Mouse (Mus musculus) myocyte (in vitro differentiated cells): ENCODE results near the gene Mrps7. TPM values are rescaled to one million over a fixed set of nuclear protein-coding genes. Genes with fewer than 3 reads are reported as not detected.

Experiments
- H3K27me3 ChIP-seq: one replicate; pipeline ENCODE4 v1.6.1; 2011; ENCODE audit not compliant: control insufficient read depth, insufficient read depth, insufficient read length
- H3K36me3 ChIP-seq: one replicate; pipeline ENCODE4 v1.6.1; 2011; ENCODE audit not compliant: control insufficient read depth, insufficient read depth
- H3K4me2 ChIP-seq: one replicate; pipeline ENCODE4 v1.6.1; 2011; ENCODE audit warnings: low read depth, control low read depth
- H3K4me3 ChIP-seq: one replicate; pipeline ENCODE4 v1.5.1; 2011; ENCODE audit warnings: mild to moderate bottlenecking, control low read depth, moderate library complexity
- H3K79me2 ChIP-seq: one replicate; pipeline ENCODE4 v1.6.1; 2011; ENCODE audit not compliant: control insufficient read depth, insufficient read depth
- H3ac ChIP-seq: one replicate; pipeline ENCODE4 v1.6.1; 2011; ENCODE audit not compliant: control insufficient read depth, insufficient read length
- CEBPB ChIP-seq: IDR thresholded peaks from 2 replicates; pipeline ENCODE4 v1.6.1; 2011; ENCODE audit warnings: mild to moderate bottlenecking, moderate library complexity; ENCODE audit not compliant: poor library complexity, insufficient read depth, severe bottlenecking
- E2F4 ChIP-seq: IDR thresholded peaks from one replicate; pipeline ENCODE4 v1.6.1; 2011; ENCODE audit warnings: mild to moderate bottlenecking, control low read depth, moderate library complexity; ENCODE audit not compliant: insufficient read depth
- MAX ChIP-seq: IDR thresholded peaks from one replicate; pipeline ENCODE4 v1.6.1; 2011; ENCODE audit warnings: low read depth, mild to moderate bottlenecking, control low read depth
- MYOD1 ChIP-seq, 3 experiments: IDR thresholded peaks; one replicate each; pipeline ENCODE4 v1.6.1; 2011; ENCODE audit warnings: control low read depth in 2 of 3, low read depth in 2 of 3, mild to moderate bottlenecking in 2 of 3, moderate library complexity in 1 of 3; ENCODE audit not compliant: insufficient read length in 2 of 3, control insufficient read depth in 1 of 3
- MYOG ChIP-seq, 3 experiments: IDR thresholded peaks; one replicate each; pipeline ENCODE4 v1.6.1; 2011; ENCODE audit warnings: control low read depth in 2 of 3, low read depth in 2 of 3, mild to moderate bottlenecking in 2 of 3; ENCODE audit not compliant: insufficient read length in 2 of 3, control insufficient read depth in 1 of 3, insufficient read depth in 1 of 3
- POLR2A ChIP-seq: IDR thresholded peaks from one replicate; pipeline ENCODE4 v1.6.1; 2011; ENCODE audit warnings: low read depth, mild to moderate bottlenecking, control low read depth, moderate library complexity; ENCODE audit not compliant: insufficient read length
- POLR2AphosphoS2 ChIP-seq: IDR thresholded peaks from one replicate; pipeline ENCODE4 v1.6.1; 2011; ENCODE audit warnings: low read depth, control low read depth; ENCODE audit not compliant: insufficient read length
- REST ChIP-seq: IDR thresholded peaks from one replicate; pipeline ENCODE4 v1.6.1; 2011; ENCODE audit warnings: mild to moderate bottlenecking, control low read depth, moderate library complexity; ENCODE audit not compliant: insufficient read depth, insufficient read length
- SRF ChIP-seq: IDR thresholded peaks from one replicate; pipeline ENCODE4 v1.6.1; 2011; ENCODE audit warnings: low read depth; ENCODE audit not compliant: control insufficient read depth, insufficient read length
- TCF12 ChIP-seq: IDR thresholded peaks from one replicate; pipeline ENCODE4 v1.6.1; 2011; ENCODE audit warnings: mild to moderate bottlenecking, control low read depth; ENCODE audit not compliant: poor library complexity, insufficient read depth, severe bottlenecking
- TCF3 ChIP-seq: IDR thresholded peaks from one replicate; pipeline ENCODE4 v1.6.1; 2011; ENCODE audit warnings: low read depth, control low read depth; ENCODE audit not compliant: insufficient read length
- USF1 ChIP-seq: IDR thresholded peaks from one replicate; pipeline ENCODE4 v1.6.1; 2011; ENCODE audit warnings: low read depth, mild to moderate bottlenecking, control low read depth, moderate library complexity
- polyA plus RNA-seq: library from polyadenylated mRNA; unstranded; fragments of >200 nt; fragmentation: generic; extraction: Trizol; gene quantifications from one replicate; pipeline ENCODE4 v1.2.1, GENCODE M21; 2012; ENCODE audit warnings: missing spikeins

Mrps7 gene
- polyA plus RNA-seq: 61.5 TPM

GRCm38 (mm10) chr11:115603476-115604303 is at the start of gene Mrps7, which contains the start of gene Gga3:
Gene Mrps7, plus strand, starts transcription at chr11:115603925.
Gene Gga3, minus strand, starts transcription at chr11:115604051.
- H3K79me2 ChIP-seq: peaks cover 57% of the 10 kb centered on the region
- peak; percentile 74 for TF ChIP-seq POLR2AphosphoS2
- TF ChIP-seq TCF3: no peak
- no peak for TF ChIP-seq CEBPB
- peak; percentile 98 for TF ChIP-seq MAX
- peak; percentile 17 for TF ChIP-seq REST
- TF ChIP-seq MYOD1 (IDR thresholded peaks at IDR 0.05; ENCODE audit: control insufficient read depth in 1 of 3, insufficient read length in 2 of 3, low read depth in 2 of 3): no peak
- TF ChIP-seq POLR2A: peak; percentile 59
- no peak for TF ChIP-seq E2F4
- TF ChIP-seq TCF12: no peak
- no peak for TF ChIP-seq SRF
- no peak for TF ChIP-seq USF1
- TF ChIP-seq MYOG (IDR thresholded peaks at IDR 0.05; ENCODE audit: control insufficient read depth in 1 of 3, insufficient read depth in 1 of 3, insufficient read length in 2 of 3, low read depth in 2 of 3): peak in 1 of 3 experiments; percentile 40
- peaks cover 19% of the 10 kb centered on the region for H3K36me3 ChIP-seq
- H3K4me2 ChIP-seq: peak within 1 kb of the TSS; percentile 98
- peak within 1 kb of the TSS; percentile 96 for H3K4me3 ChIP-seq
- H3K27me3 ChIP-seq: no peaks in the 10 kb centered on the region
- H3ac ChIP-seq: peak within 1 kb of the TSS; percentile 82

- Histone ChIP-seq H3K36me3 (no peaks in the 10 kb centered on the region), H3K4me3 (no peak overlapping the region), H3K79me2 (no peaks in the 10 kb centered on the region), H3K27me3 (no peaks in the 10 kb centered on the region), H3K4me2 (no peak overlapping the region), H3ac (no peak overlapping the region)
- TF ChIP-seq POLR2AphosphoS2 (no peak), REST (no peak), E2F4 (no peak), TCF12 (no peak), USF1 (no peak), TCF3 (no peak), MYOD1 (IDR thresholded peaks at IDR 0.05; ENCODE audit: control insufficient read depth in 1 of 3, insufficient read length in 2 of 3, low read depth in 2 of 3) (no peak), CEBPB (no peak), MYOG (IDR thresholded peaks at IDR 0.05; ENCODE audit: control insufficient read depth in 1 of 3, insufficient read depth in 1 of 3, insufficient read length in 2 of 3, low read depth in 2 of 3) (no peak), POLR2A (no peak), SRF (no peak), MAX (no peak)
These were observed 48.0 kb upstream of the Mrps7 start for GRCm38 (mm10) chr11:115555717-115556116.

- no peak for TF ChIP-seq POLR2AphosphoS2
- TF ChIP-seq MAX: no peak
- no peak for TF ChIP-seq USF1
- TF ChIP-seq TCF12: no peak
- TF ChIP-seq MYOD1 (IDR thresholded peaks at IDR 0.05; ENCODE audit: control insufficient read depth in 1 of 3, insufficient read length in 2 of 3, low read depth in 2 of 3): no peak
- no peak for TF ChIP-seq TCF3
- no peak for TF ChIP-seq REST
- no peak for TF ChIP-seq SRF
- TF ChIP-seq POLR2A: no peak
- no peak for TF ChIP-seq E2F4
- no peak for TF ChIP-seq MYOG (IDR thresholded peaks at IDR 0.05; ENCODE audit: control insufficient read depth in 1 of 3, insufficient read depth in 1 of 3, insufficient read length in 2 of 3, low read depth in 2 of 3)
- Histone ChIP-seq H3K27me3 (no peaks in the 10 kb centered on the region), H3K4me3 (peak overlapping the region; percentile 69), H3K36me3 (peaks cover 3% of the 10 kb centered on the region), H3K79me2 (peaks cover 25% of the 10 kb centered on the region), H3K4me2 (peak overlapping the region; percentile 89), H3ac (no peak overlapping the region)
These were observed 40.3 kb upstream of the Mrps7 start for GRCm38 (mm10) chr11:115563406-115563805.

- no peaks in the 10 kb centered on the region for H3K27me3 ChIP-seq
- peaks cover 3% of the 10 kb centered on the region for H3K36me3 ChIP-seq
- TF ChIP-seq TCF12: no peak
- TF ChIP-seq POLR2AphosphoS2: peak; percentile 77
- TF ChIP-seq MYOD1 (IDR thresholded peaks at IDR 0.05; ENCODE audit: control insufficient read depth in 1 of 3, insufficient read length in 2 of 3, low read depth in 2 of 3): peak in 1 of 3 experiments; percentile 68
- TF ChIP-seq REST: no peak
- TF ChIP-seq MYOG (IDR thresholded peaks at IDR 0.05; ENCODE audit: control insufficient read depth in 1 of 3, insufficient read depth in 1 of 3, insufficient read length in 2 of 3, low read depth in 2 of 3): peak; percentile 53 to 91 (median 78)
- TF ChIP-seq E2F4: peak; percentile 92
- TF ChIP-seq SRF: peak; percentile 46
- TF ChIP-seq POLR2A: peak; percentile 79
- peak; percentile 100 for TF ChIP-seq MAX
- no peak for TF ChIP-seq CEBPB
- TF ChIP-seq USF1: no peak
- no peak for TF ChIP-seq TCF3
- peak within 1 kb of the TSS; percentile 5 for H3ac ChIP-seq
- H3K79me2 ChIP-seq: peaks cover 25% of the 10 kb centered on the region
- peak within 1 kb of the TSS; percentile 89 for H3K4me2 ChIP-seq
- peak within 1 kb of the TSS; percentile 69 for H3K4me3 ChIP-seq
These were observed 39.5 kb upstream of the Mrps7 start, which contains the start of gene Nup85 for GRCm38 (mm10) chr11:115564064-115564809. Gene Nup85, plus strand, starts transcription at chr11:115564434.
